Mouse (Mus musculus): ENCODE data around the gene Fgfrl1. TPM values are rescaled to one million over a fixed set of nuclear protein-coding genes. Genes with fewer than 3 reads are reported as not detected.

Fgfrl1 gene
- 2.0 and 5.1 TPM in 2 replicates for total RNA-seq (2014; fragmentation: Nextera tagmentation)
- total RNA-seq (2017), result 0.86 and 1.5 TPM in 2 replicates

- ATAC-seq (replicated peaks; ENCODE audit: poor library complexity, severe bottlenecking), result peak; percentile 47
Observed at GRCm38 (mm10) chr5:108692271-108692670, at the start of gene Fgfrl1. Gene Fgfrl1, plus strand, starts transcription at chr5:108692382.

- no peak for ATAC-seq (replicated peaks; ENCODE audit: poor library complexity, severe bottlenecking)
Observed at GRCm38 (mm10) chr5:108643674-108644073, 48.5 kb upstream of the Fgfrl1 start.

GRCm38 (mm10) chr5:108645651-108646342 is 46.4 kb upstream of the Fgfrl1 start:
- ATAC-seq (replicated peaks; ENCODE audit: poor library complexity, severe bottlenecking), result no peak

DNA sequence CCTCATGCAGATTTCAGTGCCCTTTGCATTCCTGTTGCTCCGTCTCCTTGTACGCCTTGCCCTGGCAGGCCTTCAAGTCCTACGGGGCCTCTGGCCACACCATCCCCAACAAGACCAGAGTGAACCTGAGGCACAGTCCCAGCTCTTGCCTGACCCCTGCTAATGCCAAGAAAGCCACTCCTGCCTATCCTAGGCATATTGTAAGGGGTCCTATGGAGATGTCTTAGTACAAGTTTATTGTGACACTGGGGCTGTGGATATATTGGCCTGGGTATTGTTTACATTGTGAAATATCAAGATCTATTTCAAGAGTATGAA is 45.9 kb upstream of the Fgfrl1 start:
- no peak for ATAC-seq (replicated peaks; ENCODE audit: poor library complexity, severe bottlenecking)

DNA sequence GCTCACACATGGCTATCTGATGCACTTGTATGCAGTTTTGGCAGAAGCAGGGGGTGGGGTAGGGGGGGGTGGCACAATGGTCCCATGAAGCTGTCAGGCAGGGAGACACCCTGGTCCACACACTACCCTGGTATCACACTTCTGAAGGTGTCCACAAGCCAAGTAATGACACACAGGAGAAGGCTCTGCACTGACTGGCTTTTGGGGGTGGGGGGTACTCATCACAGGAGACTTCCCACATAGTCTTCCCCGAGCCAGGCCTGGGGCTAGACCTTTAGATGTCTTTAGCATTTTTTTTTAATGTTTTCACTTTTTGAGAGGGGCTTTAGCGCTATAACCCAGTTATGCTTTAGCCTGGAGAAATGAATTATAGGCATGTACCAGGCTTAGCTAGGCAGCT is 44.9 kb upstream of the Fgfrl1 start:
- no peak for ATAC-seq (replicated peaks; ENCODE audit: poor library complexity, severe bottlenecking)

DNA sequence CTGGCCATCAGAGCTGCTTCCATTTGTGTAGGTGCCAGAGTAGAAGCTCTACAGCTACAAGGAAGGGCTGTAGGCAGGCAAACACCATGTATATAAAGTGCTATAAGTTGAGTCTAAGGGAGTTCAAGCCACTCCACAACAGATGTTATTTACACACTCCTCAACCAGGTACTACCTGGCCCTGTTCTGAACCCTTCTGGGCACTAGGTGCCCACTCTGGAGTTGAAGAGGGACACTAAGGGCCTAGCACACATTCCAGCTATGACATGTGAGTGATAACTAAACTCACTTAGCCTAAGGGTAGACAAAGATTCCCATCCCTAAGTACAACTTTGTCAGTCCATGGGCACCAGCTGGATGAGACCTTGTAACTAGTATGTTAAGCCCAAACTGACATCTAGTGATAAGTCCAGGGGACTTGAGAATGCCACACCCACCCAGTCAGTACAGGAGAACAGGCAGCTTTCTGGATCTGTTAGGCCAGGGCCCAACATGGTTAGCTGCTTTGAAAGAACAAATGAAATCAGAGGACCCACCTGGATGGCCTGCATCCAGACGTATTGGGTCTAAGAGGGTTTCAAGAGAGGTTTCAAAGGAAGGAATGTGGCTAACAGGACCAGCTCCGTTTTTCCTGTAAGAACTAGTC is 44.2 kb upstream of the Fgfrl1 start:
- no peak for ATAC-seq (replicated peaks; ENCODE audit: poor library complexity, severe bottlenecking)

- ATAC-seq (replicated peaks; ENCODE audit: poor library complexity, severe bottlenecking), result no peak
Observed at GRCm38 (mm10) chr5:108648937-108649576, 43.1 kb upstream of the Fgfrl1 start.

DNA sequence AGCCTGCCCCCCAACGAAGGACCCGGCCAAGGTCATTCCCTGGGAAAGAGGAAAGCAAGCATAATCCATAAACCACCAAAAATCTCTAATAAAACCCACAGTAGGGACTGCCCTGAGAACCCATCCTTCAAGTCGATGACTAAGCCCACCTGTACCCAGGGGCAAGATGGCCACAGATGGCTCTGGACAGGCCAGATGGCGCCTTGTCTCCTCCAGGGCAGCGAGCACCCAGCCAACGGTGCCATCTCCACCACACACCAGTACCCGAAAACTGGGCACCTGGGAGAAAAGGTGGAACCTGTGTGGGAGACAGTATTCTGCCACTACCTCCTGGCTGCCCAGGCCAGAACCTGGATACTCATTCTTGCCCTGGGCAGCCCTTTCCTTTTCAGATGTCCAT is 41.8 kb upstream of the Fgfrl1 start:
- no peak for ATAC-seq (replicated peaks; ENCODE audit: poor library complexity, severe bottlenecking)

DNA sequence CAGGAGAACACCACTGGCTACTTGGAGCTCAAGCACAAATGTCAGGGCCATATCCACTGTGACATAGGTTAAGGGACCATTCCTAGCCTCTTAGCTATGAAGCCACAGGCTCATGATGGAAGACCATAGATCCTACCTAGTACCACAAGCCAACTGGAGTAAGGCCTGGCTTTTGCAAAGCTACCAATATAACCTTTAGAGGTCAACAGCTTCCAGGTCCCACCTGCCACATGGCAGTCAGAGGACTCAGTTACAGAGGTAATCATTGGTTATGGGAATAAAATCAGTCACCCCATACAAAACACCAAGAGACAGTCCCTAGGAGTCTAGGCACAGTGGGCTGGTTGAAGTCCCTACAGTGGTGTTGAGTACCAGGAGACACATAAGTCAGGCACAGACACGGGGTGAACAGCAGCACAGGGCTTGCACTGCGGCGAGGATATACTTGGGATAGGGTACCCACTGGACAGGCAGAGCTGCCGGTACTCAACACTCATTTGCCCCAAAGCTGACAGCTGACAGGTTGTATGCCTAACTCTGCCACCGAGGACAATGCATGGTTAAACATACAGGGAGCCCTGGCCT is 41.0 kb upstream of the Fgfrl1 start:
- ATAC-seq (replicated peaks; ENCODE audit: poor library complexity, severe bottlenecking), result no peak

DNA sequence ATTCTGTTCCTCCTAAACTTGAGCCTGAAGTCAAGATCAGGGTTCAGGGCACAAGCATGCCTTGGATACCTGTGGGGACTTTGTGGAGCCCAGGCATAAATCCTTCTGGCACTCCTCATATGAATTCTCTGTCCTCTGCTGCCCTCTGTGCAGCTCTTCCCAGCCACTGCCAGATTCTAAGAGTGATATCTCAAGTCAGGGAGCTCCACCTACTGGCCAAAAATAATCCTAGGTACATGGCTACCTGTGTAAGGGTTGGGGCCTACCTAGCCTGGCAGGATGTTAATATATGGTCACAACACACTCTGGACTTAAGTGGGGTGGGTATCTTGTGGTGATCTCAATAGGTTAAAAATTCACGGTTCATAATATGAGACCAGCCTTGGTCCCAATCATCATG is 40.4 kb upstream of the Fgfrl1 start:
- ATAC-seq (replicated peaks; ENCODE audit: poor library complexity, severe bottlenecking), result peak; percentile 60

DNA sequence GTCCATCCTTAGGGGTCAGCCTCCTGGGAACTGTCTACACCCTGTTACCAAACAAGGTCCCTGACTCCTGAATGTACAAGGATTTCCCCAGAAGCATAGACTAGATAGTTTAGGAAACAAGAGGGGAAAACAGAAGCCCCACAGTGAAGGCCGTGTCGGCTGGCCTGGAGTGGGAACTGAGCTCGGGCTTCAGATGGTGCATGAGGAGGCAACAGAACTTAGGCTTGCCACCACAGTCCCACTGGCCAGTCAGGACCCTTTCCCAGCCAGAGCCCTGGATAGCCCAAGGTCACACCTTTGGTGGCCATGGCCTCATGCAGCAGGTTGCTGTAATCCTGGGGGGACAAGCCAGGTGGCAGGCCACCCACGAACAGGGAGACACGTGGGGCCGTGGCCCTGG is 38.8 kb upstream of the Fgfrl1 start:
- ATAC-seq (replicated peaks; ENCODE audit: poor library complexity, severe bottlenecking), result no peak

- ATAC-seq (replicated peaks; ENCODE audit: poor library complexity, severe bottlenecking), result no peak
Observed at GRCm38 (mm10) chr5:108654444-108654990, 37.7 kb upstream of the Fgfrl1 start.

DNA sequence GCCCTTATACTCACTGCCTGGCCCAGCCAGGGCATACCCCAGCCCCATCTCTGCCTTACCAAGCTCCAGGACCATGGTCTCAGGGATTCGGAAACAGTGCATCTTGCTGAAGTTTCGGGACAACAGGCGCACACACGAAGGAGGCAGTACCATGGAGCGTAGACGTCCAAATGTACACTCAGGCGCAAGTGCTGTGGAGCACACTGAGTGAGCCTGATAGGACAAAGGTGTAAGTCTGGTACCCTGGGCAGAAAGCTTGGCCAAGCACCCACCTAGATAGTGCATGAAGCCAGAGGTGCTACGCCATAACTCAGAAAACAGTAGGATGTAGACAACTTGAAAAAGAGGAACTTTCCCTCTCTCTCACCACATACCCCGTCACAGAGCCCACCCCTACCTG is 36.8 kb upstream of the Fgfrl1 start:
- peak; percentile 18; the same call in 1 of the 2 replicates for ATAC-seq (replicated peaks; ENCODE audit: poor library complexity, severe bottlenecking)

- no peak for ATAC-seq (replicated peaks; ENCODE audit: poor library complexity, severe bottlenecking)
Observed at GRCm38 (mm10) chr5:108655891-108656650, 36.1 kb upstream of the Fgfrl1 start.

DNA sequence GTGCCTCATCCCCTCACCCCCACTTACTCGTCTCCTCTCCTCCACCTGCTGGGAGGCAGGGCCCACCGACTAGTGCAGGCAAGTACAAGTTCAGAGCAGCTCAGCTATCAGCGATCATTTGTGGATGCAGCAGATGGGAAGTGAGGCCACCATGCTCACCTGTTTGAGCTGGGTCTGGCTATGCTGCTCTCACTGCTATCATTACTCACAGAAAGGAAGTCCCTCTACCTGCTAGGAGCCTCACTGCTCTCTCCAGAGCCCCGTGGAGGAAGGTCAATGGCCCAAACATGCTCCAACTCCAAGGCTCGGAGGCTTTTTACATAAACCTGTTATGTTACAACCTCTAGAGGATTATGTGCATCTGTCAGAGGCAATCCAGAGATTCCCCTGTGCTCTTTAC is 34.8 kb upstream of the Fgfrl1 start:
- no peak for ATAC-seq (replicated peaks; ENCODE audit: poor library complexity, severe bottlenecking)

- ATAC-seq (replicated peaks; ENCODE audit: poor library complexity, severe bottlenecking), result no peak
Observed at GRCm38 (mm10) chr5:108658611-108659010, 33.6 kb upstream of the Fgfrl1 start.

GRCm38 (mm10) chr5:108659698-108660631 is 32.2 kb upstream of the Fgfrl1 start, which contains the start of gene Idua:
Gene Idua, plus strand, starts transcription at chr5:108660331.
- ATAC-seq (replicated peaks; ENCODE audit: poor library complexity, severe bottlenecking), result peak; percentile 22

DNA sequence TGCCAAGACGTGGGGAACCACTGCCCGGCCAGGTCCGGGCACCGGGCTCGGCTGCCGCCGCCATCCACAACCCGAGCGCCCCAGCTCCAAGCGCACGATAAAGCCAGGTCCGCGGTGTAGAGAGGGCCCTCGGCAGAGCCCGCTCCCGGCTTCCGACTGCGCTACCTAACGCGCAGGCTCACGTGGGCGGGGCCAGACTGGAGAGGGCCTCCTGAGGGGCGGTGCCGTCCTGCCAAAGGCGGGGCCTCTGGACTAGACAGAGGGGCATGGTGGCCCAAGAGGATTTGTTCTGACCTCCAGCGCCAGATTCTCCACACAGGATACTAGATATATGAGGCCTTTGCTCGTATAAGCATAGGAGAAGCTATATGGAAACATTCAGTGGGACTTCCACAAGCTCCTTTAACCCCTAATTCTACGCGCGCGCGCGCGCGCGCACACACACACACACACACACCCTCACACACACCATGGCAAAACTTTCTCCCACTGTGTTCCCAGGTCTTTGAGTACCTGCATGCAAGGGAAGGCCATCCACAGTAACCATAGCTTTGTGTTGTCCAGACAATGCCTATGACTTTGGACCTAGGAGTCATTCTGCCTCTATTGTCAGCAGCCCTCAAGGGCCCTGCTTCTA is 31.4 kb upstream of the Fgfrl1 start:
- peak; percentile 97 for ATAC-seq (replicated peaks; ENCODE audit: poor library complexity, severe bottlenecking)

- ATAC-seq (replicated peaks; ENCODE audit: poor library complexity, severe bottlenecking), result no peak
Observed at GRCm38 (mm10) chr5:108662772-108663171, 29.4 kb upstream of the Fgfrl1 start.
